Mouse (Mus musculus) midbrain, embryonic 16.5 days (tissue): Measurements from ENCODE around the gene Bax. TPM values are rescaled to one million over a fixed set of nuclear protein-coding genes. Genes with fewer than 3 reads are reported as not detected.

Experiments
- ATAC-seq: fragments of 200-750 bp; cut with Nextera tagmentation; 2 replicates; pipeline ENCODE4 v1.8.0; 2017; ENCODE audit warnings: moderate TSS enrichment
- H3K27ac ChIP-seq: fragments of 300-500 bp; sonication (generic); 2 replicates; pipeline ENCODE4 v1.5.1; 2014; ENCODE audit warnings: mild to moderate bottlenecking, low read length, mixed read lengths
- H3K27me3 ChIP-seq: fragments of 300-500 bp; sonication (generic); 2 replicates; pipeline ENCODE4 v1.6.1; 2014; ENCODE audit warnings: low read depth, low read length, mixed read lengths; ENCODE audit not compliant: control insufficient read depth, insufficient read depth
- H3K36me3 ChIP-seq: fragments of 300-500 bp; sonication (generic); 2 replicates; pipeline ENCODE4 v1.6.1; 2014; ENCODE audit warnings: mild to moderate bottlenecking, low read length, moderate library complexity, mixed read lengths; ENCODE audit not compliant: control insufficient read depth, insufficient read depth
- H3K4me1 ChIP-seq: fragments of 300-500 bp; sonication (generic); 2 replicates; pipeline ENCODE4 v1.6.1; 2014; ENCODE audit warnings: mild to moderate bottlenecking, low read length, mixed read lengths; ENCODE audit not compliant: control insufficient read depth, insufficient read depth
- H3K4me2 ChIP-seq: fragments of 300-500 bp; sonication (generic); 2 replicates; pipeline ENCODE4 v1.6.1; 2014; ENCODE audit warnings: mild to moderate bottlenecking, low read length, mixed read lengths
- H3K4me3 ChIP-seq: fragments of 300-500 bp; sonication (generic); 2 replicates; pipeline ENCODE4 v1.5.1; 2014; ENCODE audit warnings: low read depth, mild to moderate bottlenecking, low read length, moderate library complexity, mixed read lengths
- H3K9ac ChIP-seq: fragments of 300-500 bp; sonication (generic); 2 replicates; pipeline ENCODE4 v1.6.1; 2014; ENCODE audit warnings: low read depth, low read length, mixed read lengths
- H3K9me3 ChIP-seq: fragments of 300-500 bp; sonication (generic); replicated peaks from 2 replicates; pipeline ENCODE4 v1.6.1; 2014; ENCODE audit warnings: mild to moderate bottlenecking, low read length, mixed read lengths; ENCODE audit not compliant: control insufficient read depth, poor library complexity, severe bottlenecking
- WGBS: fragments of 180-500 bp; shearing (Covaris S2); extraction: QIAGEN DNeasy Blood & Tissue Kit; methylation state at CpG from one replicate; pipeline ENCODE4 v1.1.7; 2014; 5-methylcytosine and 5-hydroxymethylcytosine counted together
- polyA plus RNA-seq: library from polyadenylated mRNA; unstranded; fragments of >200 nt; fragmentation: Nextera tagmentation; extraction: Ambion mirVana; gene quantifications from 2 replicates; pipeline ENCODE4 v1.2.1, GENCODE M21; 2015

The Bax gene
- polyA plus RNA-seq, 1 experiment from 2014 or later: 232 TPM

DNA sequence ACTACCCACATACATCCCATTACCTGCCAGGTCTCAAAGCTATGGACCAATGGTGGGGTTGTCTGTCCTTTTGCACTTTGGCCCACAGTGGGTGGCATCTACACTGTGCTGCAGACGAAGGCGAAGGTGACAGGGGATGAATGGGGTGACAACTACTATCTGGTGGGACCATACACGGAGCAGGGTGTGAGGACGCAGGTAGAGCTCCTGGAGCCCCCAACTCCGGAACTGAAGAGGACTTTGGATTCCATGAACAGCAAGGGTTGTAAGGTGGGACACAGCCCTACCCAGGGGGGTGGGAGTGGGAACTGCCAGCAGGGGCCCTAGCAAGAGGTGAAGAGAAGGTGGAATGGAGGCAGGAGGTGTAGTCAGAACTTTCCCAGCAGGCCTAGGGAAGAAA is 30.3 kb downstream of the Bax start:
- H3K27ac ChIP-seq: no peak overlapping the region
- no peaks in the 10 kb centered on the region for H3K27me3 ChIP-seq
- ATAC-seq: no peak
- no peak overlapping the region for H3K4me2 ChIP-seq
- peaks cover 2% of the 10 kb centered on the region for H3K36me3 ChIP-seq
- 90% methylated on average over 5 of the region's 5 CpGs for WGBS
- H3K9ac ChIP-seq: no peak overlapping the region
- peaks cover 30% of the 10 kb centered on the region for H3K4me1 ChIP-seq
- no peaks in the 10 kb centered on the region for H3K9me3 ChIP-seq
- no peak overlapping the region for H3K4me3 ChIP-seq

DNA sequence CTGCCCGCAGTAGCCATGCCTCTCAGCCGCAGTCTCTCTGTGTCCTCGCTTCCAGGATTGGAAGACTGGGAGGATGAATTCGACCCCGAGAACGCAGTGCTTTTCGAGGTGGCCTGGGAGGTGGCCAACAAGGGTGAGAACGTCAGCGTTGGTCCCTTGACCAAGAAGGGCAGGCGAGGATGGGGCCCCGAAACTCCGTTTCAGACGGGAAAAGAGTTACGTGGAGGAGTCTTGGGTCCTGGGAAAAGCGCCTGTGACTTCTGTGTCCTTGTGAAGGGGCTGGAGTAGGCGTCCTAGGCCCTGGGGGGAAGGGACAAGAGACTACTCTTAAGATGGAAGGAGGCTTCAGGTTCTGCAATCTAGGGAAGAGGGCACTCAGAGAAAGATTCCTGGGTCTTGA is 31.7 kb downstream of the Bax start:
- peaks cover 30% of the 10 kb centered on the region for H3K4me1 ChIP-seq
- ATAC-seq: peak; percentile 36
- no peaks in the 10 kb centered on the region for H3K27me3 ChIP-seq
- peak overlapping the region; percentile 80 for H3K9ac ChIP-seq
- no peaks in the 10 kb centered on the region for H3K9me3 ChIP-seq
- 2% methylated on average over 16 of the region's 16 CpGs for WGBS
- H3K4me3 ChIP-seq: peak overlapping the region; percentile 61
- H3K4me2 ChIP-seq: peak overlapping the region; percentile 88
- peak overlapping the region; percentile 66 for H3K27ac ChIP-seq
- no peaks in the 10 kb centered on the region; the same call in 1 of the 2 replicates for H3K36me3 ChIP-seq

DNA sequence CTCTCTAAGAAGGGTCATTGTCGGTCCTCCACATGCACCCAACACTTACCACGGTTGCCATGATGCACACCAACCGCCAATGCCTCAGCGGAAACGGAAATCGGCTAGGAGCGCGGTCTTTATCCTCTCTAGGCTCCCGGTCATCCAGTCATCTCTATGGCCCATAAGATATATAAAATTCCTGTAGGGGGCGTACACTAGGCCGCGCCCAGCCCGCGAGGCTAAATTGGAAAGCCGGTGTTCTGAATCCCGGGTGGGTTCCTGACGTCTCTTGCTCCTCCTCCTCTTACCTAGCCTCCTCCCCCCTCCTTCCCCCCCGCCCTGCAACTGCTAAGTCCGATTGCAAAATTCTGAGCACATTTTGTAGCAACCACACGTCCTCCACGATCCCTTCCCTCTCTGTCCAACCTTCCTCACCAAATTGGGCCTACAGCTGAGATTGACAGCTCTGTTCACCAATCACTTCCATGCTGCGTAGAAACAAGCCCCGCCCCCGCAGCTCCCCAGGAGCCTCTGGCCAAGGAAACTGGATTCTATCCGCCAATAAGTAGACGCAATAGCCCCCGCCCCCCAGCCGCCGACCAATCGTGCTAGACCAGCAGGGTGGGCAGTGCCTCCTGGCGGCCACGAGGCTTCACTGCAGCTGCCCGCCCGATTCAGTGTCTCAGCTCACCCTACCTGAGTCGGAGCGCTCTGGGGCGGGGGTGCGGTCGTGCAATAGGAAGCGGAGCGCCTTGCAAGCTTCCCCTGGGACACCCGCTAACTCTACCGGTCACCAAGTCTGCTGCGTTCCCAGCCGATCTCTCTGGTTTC is 32.3 kb downstream of the Bax start, which contains the start of gene Gys1:
Gene Gys1, plus strand, starts transcription at position 642 of the 813 bp plus-strand sequence.
- Histone ChIP-seq H3K4me1 (peaks cover 30% of the 10 kb centered on the region), H3K9me3 (no peaks in the 10 kb centered on the region), H3K4me2 (peak within 1 kb of the TSS; percentile 90), H3K9ac (peak within 1 kb of the TSS; percentile 85), H3K4me3 (peak within 1 kb of the TSS; percentile 87), H3K27ac (peak within 1 kb of the TSS; percentile 87), H3K36me3 (peaks cover 5% of the 10 kb centered on the region; the same call in 1 of the 2 replicates), H3K27me3 (no peaks in the 10 kb centered on the region)
- under 1% methylated on average over 44 of the region's 45 CpGs for WGBS
- peak; percentile 97 for ATAC-seq

DNA sequence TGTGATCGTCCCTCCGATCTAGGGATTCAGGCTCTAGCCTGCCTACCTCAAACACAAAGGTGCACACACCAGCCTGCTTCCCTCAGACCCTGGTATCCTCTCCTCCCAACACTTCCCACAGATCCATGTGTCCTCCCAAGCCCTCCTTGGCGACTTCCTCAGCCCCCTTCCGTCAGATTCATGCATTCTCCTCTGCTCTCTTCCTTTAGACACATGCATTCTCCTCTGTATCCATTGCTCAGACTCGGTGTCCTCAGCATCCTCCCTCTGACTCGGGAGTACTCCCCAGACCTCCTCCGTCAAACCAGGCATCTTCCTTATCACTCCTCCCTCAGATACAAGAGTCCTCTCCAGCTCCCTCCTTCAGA is 32.9 kb downstream of the Bax start:
- Histone ChIP-seq H3K27me3 (no peaks in the 10 kb centered on the region), H3K4me2 (peak overlapping the region; percentile 90), H3K27ac (peak overlapping the region; percentile 87), H3K4me1 (peaks cover 30% of the 10 kb centered on the region), H3K4me3 (peak overlapping the region; percentile 87), H3K9me3 (no peaks in the 10 kb centered on the region), H3K36me3 (peaks cover 10% of the 10 kb centered on the region; the same call in 1 of the 2 replicates), H3K9ac (peak overlapping the region; percentile 85)
- 2% methylated on average over 7 of the region's 7 CpGs for WGBS
- no peak; the same call in none of the 2 replicates for ATAC-seq

DNA sequence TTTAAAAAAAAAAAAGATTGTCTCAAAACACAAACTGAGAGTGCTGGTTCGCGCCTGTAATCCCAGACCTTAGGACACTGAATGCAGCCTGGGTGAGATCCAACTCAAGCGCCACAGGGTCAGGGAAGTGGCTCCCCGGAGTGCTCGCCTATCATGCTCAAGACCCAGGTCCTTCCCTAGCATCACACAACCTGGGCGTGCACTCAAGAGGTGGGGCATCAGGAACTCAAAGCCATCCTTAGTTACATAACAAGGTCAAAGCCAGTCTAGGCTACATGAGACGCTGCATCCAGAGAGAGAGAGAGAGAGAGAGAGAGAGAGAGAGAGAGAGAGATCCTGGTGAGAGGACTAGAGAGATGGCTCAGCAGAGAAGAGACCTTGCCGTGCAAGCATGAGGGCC is 40.1 kb downstream of the Bax start:
- Histone ChIP-seq H3K9ac (no peak overlapping the region), H3K4me2 (no peak overlapping the region), H3K4me1 (no peaks in the 10 kb centered on the region), H3K27ac (no peak overlapping the region), H3K9me3 (no peaks in the 10 kb centered on the region), H3K36me3 (peaks cover 58% of the 10 kb centered on the region), H3K4me3 (no peak overlapping the region), H3K27me3 (no peaks in the 10 kb centered on the region)
- 96% methylated on average over 8 of the region's 8 CpGs for WGBS
- ATAC-seq: no peak

DNA sequence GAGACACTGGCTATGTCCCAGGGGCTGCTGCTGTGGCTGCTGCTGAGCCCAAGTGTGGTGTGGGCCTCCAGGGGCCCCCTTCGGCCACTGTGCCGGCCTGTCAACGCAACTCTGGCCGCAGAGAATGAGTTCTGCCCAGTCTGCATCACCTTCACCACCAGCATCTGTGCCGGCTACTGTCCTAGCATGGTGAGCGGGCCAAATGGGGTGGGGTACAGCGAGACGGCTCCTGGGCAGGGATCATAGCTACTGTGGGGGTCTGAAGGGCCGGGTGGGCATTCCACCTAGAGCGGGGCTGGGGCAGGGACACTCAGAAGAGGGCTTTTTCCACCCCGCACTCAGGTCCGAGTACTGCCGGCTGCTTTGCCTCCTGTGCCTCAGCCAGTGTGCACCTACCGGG is 45.5 kb downstream of the Bax start:
- Histone ChIP-seq H3K4me1 (no peaks in the 10 kb centered on the region), H3K4me2 (no peak overlapping the region), H3K9ac (no peak overlapping the region), H3K36me3 (peaks cover 40% of the 10 kb centered on the region), H3K27me3 (peaks cover 46% of the 10 kb centered on the region), H3K4me3 (no peak overlapping the region), H3K27ac (no peak overlapping the region), H3K9me3 (no peaks in the 10 kb centered on the region)
- ATAC-seq: no peak
- 94% methylated on average over 14 of the region's 14 CpGs for WGBS

DNA sequence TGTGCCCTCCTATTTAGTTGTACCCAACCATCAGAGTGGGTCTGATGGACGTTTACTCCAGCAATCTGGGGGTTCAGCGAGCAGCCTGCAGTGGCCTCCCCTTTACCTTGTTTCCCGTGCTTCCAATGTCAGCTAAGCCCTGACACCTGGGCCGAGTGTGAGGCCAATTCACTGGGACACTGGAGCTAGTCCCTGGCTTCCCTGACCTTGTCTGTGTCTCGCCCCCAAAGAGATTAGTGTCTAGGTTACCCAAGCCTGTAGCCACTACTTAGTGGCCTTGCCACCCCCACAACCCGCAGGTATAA is 46.1 kb downstream of the Bax start, which contains the start of gene Lhb:
Gene Lhb, plus strand, starts transcription at position 206 of the 305 bp plus-strand sequence.
- Histone ChIP-seq H3K4me3 (no peak within 1 kb of the TSS), H3K27ac (no peak within 1 kb of the TSS), H3K4me2 (no peak within 1 kb of the TSS), H3K4me1 (no peaks in the 10 kb centered on the region), H3K9me3 (no peaks in the 10 kb centered on the region), H3K9ac (no peak within 1 kb of the TSS), H3K36me3 (peaks cover 40% of the 10 kb centered on the region), H3K27me3 (peaks cover 53% of the 10 kb centered on the region)
- no peak for ATAC-seq
- WGBS: 49% methylated on average over 6 of the region's 6 CpGs

DNA sequence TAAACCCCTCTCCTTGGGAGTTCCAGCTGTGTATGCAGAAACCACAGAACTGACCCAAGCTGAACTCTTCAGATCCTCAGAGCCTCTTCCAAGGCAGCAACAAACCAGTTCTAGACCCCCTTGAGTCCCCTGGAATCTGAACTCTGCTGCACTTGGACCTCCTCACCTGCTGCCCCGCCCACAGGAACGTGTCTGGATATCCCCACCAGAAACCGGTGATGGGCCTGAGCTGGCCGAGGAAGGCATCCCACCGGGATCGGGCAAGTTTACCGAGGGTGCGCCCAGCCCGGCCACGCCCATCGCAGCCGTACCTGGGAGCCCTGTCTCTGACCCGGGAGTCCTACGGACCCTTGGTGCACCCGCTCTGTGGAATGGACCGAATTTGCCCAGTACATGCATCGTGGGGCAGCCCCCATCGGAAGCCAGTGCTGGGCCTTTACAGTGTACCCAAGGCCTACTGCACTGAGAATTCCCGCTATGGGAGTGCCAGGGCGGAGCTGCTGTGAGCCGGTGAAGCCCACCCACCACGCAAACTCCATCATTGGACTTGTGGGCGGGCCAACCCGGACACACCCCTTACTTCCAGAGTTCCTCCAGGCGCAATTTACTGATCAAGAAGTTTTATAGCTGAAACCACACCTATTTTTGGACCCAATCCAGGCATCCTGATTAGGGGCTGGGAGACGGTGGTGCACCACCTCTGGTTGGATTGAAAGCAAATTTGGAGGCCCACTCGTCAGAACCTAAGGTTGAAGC is 46.7 kb downstream of the Bax start:
- H3K4me3 ChIP-seq: no peak overlapping the region
- peaks cover 58% of the 10 kb centered on the region for H3K27me3 ChIP-seq
- H3K27ac ChIP-seq: no peak overlapping the region
- H3K4me2 ChIP-seq: no peak overlapping the region
- no peaks in the 10 kb centered on the region for H3K9me3 ChIP-seq
- no peaks in the 10 kb centered on the region for H3K4me1 ChIP-seq
- peaks cover 36% of the 10 kb centered on the region for H3K36me3 ChIP-seq
- ATAC-seq: no peak
- no peak overlapping the region for H3K9ac ChIP-seq
- WGBS: 13% methylated on average over 27 of the region's 27 CpGs

DNA sequence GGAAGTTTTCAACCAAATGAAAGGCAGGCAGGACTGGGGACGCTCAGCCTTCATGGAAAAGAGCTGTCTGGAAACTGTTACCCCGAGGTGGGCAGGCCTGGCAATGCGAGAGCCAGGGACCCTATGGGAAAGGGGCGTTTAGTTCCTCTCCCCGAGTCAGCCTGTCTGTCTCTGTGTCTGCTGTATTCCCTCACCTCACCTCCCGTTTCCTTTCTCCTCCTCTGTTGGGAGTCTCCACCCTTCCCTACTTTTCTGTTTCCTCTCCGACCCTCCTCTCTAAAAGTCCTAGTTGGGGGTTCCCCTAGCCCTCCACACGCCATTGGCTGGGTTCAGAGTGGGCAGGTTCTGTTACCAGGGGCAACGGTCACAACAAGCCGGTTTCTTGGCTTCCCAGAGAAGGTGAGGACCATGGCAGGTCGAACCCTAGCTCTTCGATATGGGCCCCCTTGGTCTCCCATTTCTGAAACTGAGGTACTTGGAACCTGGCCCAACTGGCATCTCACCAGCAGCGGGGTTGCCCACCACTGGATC is 48.7 kb downstream of the Bax start:
- no peak for ATAC-seq
- peaks cover 78% of the 10 kb centered on the region for H3K27me3 ChIP-seq
- peaks cover 18% of the 10 kb centered on the region for H3K36me3 ChIP-seq
- 14% methylated on average over 13 of the region's 13 CpGs for WGBS
- peaks cover 7% of the 10 kb centered on the region for H3K4me1 ChIP-seq
- H3K9ac ChIP-seq: no peak overlapping the region
- H3K9me3 ChIP-seq: no peaks in the 10 kb centered on the region
- no peak overlapping the region for H3K4me3 ChIP-seq
- no peak overlapping the region for H3K4me2 ChIP-seq
- no peak overlapping the region for H3K27ac ChIP-seq
